Mouse (Mus musculus) neutrophil, adult 5-6 weeks (primary cell): ENCODE data around the gene Ccdc70. TPM values are rescaled to one million over a fixed set of nuclear protein-coding genes. Genes with fewer than 3 reads are reported as not detected.
"Not testable (repeated sequence)": the region's sequence is repeated elsewhere in the genome, so short reads cannot be mapped to it uniquely, and the experiment has no call there.

Source experiments
- ATAC-seq: fragments of 151-379, 151-347 bp; 2 replicates; pipeline ENCODE4 v1.8.0; 2017; ENCODE audit warnings: mild to moderate bottlenecking, moderate TSS enrichment; ENCODE audit not compliant: insufficient number of reproducible peaks, poor library complexity, low FRiP score, severe bottlenecking; ENCODE audit errors: extremely low read depth
- total RNA-seq: library from RNA; stranded (forward); fragments of 200-1000 nt; gene quantifications from 2 replicates; pipeline ENCODE4 v1.2.3, GENCODE M21; 2017

Ccdc70 gene
- not detected in 2 replicates for total RNA-seq

- ATAC-seq: no peak
Measured at GRCm38 (mm10) chr8:21969475-21969874, at the start of gene Ccdc70. Gene Ccdc70 (plus strand): TSS chr8:21969775.

DNA sequence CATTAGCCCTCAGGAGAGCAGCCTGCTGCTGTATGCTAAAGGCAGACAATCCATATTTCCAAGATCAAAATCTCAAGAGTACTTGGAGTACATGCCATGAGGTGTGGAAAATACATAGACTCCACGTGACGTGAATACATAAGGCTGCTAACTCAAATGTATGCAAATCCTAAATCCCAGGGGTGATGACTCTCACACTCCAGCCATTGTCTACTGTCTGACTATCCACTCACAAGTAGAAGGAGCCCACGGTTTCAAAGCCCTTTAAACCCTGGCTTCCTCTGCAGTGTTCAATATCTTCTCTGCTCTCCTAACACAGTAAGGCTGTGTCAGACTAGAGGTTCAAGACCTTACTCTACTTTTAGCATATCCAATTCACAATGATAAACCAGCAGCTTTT is 38.8 kb upstream of the Ccdc70 start:
- ATAC-seq: not testable (repeated sequence)

DNA sequence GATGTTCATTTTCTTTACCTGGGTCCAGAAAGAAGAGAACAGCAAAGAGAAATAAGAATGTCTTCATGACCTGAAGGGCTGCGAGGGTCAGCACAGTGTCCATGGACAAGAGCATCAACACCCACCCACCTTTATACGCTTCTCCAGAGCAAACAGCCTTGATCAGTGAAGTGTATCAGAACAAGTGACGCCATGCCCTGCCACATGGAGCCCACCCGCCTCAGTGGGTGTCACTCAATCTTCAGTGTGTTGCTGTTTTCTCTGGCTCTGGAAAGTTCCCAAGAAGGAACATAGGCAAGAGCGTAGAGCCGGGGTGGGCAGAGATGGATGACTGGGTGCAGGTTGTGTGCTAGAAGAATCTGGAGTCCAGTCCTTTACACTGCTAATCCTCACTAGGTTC is 37.0 kb upstream of the Ccdc70 start, which contains the start of gene Defb15:
TSS of gene Defb15 (minus strand) at position 101 of the 400 bp plus-strand sequence.
- ATAC-seq: no peak

DNA sequence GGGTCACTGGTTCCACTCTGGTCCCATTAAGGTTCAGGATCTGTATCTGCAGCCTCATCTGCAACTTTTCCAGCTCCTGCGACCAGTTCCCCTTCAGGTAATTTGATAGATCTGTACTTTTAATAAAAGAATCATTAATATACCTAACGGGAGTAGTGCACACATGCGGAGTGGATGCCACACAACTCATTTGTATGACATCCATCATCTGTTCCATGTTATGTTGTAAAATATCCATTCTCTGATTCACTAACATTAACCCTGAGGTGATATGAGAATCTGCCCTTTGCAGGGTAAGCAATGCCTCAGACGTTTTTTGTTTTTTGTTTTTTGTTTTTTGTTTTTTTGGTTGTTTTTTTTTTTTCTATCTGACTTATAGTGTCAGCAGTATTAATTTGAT is 31.5 kb upstream of the Ccdc70 start, which contains the start of gene Defb35:
TSS of gene Defb35 (plus strand) at position 301 of the 400 bp plus-strand sequence.
- ATAC-seq: not testable (repeated sequence)

GRCm38 (mm10) chr8:21946462-21946861 is 23.1 kb upstream of the Ccdc70 start, which contains the start of gene Defb13:
Gene Defb13 (plus strand): TSS chr8:21946762.
- ATAC-seq: no peak

DNA sequence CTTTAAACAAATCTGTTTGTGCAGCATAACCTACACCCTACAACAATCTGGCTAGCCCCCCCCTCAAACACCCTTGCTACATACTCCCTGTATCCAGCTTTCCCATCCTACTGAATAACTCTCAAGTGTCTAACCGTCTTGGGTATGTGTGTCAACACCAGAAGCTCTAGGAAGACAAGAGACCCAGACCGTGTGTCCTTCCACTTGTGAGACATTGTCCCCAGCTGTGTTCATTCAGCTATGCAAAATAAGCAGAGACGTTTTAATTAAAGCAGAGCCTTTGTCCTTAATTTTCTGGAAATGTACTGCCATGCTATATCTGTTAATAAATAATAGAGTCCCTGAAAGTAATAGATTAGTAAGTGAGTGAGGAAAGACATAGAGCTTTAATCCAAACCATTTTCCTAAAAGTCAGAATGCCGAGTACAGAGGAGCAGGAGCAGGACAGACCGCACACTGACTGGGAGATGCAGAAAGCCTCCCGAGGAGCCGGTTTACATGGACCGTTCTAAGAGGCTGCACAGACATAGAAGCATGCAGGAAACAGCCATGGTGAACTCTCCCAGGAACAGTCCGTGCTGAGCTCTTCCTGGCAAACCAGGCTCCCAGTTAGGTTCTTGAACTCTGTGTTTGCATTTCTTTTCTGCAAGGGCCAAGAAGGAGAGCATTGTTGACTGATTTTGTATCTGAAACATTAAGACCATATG is 22.1 kb upstream of the Ccdc70 start:
- no peak for ATAC-seq

- ATAC-seq: no peak
Measured at GRCm38 (mm10) chr8:21955321-21955720, 14.3 kb upstream of the Ccdc70 start.

GRCm38 (mm10) chr8:21956336-21956735 is 13.2 kb upstream of the Ccdc70 start:
- no peak for ATAC-seq

- no peak for ATAC-seq
Measured at GRCm38 (mm10) chr8:21958414-21958813, 11.2 kb upstream of the Ccdc70 start, which contains the start of gene Fam90a1a. Gene Fam90a1a (plus strand): TSS chr8:21958714.

GRCm38 (mm10) chr8:21966646-21967045 is 2.9 kb upstream of the Ccdc70 start:
- ATAC-seq: no peak

DNA sequence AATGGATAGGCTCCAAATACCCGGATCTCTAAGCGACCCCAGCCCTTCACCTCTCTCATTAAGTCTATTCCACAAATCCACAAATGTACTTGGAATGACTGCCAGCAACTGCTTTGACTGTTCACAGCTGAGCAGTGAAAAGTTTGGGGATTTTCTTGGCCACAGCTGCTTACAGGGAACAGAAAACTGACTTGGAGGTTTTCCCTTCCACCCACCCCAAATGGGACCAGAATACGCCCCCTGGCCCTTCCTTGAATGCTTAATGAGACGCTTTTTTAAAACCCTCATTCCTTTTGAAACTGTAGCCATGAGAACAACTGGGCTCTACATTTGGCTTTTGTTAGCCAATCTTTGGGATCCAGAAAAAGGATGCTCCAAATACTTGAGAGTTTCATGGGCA is 8.6 kb downstream of the Ccdc70 start:
- no peak for ATAC-seq

DNA sequence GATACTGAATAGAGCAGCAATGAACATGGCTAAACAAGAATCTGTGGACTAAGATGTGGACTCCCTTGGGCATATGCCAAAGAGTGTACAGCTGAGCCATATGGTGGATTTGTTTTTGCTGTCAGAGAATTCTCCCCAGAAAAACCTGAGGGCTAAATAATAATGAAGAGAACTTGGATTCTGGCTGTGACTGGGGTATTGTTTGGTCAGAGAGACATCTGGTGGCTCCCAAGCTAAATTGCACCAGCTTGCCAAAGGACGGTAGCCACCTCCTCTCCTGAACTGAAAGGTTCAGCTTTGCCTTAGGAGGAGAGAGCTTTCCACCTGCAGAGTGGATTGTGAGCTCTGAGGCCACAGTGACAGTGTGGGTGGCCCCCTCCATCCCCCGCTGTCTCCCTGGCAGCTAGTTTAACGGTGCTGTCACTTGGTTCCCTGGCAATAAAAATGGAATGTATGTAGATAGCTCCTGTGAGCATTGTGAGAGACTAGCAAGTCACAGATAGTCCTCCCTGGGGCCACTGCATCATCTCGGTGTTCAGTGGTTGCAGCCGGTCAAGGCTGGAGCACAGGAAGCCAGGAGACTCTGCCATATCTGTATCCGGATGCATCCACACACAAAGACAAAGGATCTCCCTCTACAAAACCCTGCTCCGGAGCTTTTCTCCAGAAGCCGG is 12.2 kb downstream of the Ccdc70 start:
- ATAC-seq: no peak

- 0 out of 2 replicates have a peak, but pooled peaks have one; percentile 26 for ATAC-seq
Measured at GRCm38 (mm10) chr8:21992184-21992583, 22.6 kb downstream of the Ccdc70 start.

GRCm38 (mm10) chr8:21995181-21995580 is 25.6 kb downstream of the Ccdc70 start:
- no peak for ATAC-seq

- ATAC-seq: no peak
Measured at GRCm38 (mm10) chr8:22004750-22005522, 35.4 kb downstream of the Ccdc70 start.

DNA sequence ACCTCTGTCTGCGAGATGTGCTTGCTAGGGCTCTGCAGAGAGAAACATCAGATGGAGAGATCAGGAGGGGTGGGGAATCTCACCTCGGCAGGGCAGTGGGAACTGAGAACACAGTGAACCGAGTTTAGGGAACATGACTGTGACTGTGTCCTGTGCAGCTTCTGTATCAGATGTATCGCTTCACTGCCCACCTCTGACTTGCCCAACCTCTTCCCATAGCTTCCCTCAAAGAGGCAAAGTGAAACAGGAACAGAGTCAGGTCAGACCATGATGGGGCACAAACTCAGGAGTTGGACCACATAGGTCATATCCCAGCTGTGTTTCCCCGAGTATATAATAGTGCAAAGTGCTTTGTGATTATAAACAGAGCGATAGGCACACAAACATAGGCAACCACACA is 36.8 kb downstream of the Ccdc70 start:
- ATAC-seq: no peak

DNA sequence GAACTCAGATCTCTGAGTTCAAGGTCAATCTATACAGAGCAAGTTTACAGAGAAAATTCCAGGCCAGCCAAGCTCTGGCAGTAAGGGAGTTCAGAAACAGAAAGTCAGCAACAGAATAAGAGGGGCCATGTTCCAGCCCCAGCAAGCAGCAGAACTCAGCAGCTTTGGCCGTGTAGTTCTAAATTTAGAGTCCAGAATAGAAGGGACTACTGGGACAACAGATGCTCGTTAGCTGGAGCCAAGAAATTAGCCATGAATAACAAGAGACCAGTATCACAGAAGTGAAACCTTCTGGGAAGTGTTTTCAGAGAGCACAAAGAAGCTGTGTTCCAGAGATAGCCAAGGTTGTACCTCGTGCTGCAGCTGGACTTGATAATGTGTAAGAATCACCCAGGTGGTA is 39.8 kb downstream of the Ccdc70 start:
- no peak for ATAC-seq

DNA sequence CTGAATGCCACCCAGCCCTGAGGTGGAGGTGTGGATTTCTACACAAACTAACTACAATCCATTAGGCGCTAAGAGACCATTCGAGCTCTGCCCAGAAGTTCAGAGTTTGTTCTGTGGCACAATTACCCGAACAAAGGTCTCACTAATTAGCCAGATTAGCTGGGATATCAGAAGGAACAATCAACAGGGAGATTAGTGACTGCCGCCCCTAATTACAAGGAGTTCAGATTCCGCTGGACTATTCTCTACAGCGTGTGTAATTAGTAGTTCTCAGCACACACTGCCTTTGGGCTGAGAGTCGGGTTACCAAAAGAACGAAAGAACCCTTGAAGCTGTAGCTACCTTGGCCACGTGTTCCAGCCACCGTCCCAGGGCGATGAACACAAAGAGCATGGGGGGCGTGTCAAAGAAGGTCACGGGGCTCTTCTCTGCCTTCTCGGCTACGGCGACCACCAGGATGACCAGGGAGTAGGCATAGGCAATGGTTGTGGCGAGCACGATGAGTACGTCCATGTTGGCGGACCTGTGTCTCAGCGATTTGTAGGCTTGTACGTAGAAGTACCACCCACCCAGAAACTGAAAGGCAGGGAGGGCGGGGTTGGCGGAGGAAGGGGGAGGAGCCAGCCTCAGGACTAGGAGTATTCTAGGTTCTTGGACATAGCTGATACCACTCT is 43.6 kb downstream of the Ccdc70 start:
- ATAC-seq: peak; percentile 16; the same call in 1 of the 2 replicates

DNA sequence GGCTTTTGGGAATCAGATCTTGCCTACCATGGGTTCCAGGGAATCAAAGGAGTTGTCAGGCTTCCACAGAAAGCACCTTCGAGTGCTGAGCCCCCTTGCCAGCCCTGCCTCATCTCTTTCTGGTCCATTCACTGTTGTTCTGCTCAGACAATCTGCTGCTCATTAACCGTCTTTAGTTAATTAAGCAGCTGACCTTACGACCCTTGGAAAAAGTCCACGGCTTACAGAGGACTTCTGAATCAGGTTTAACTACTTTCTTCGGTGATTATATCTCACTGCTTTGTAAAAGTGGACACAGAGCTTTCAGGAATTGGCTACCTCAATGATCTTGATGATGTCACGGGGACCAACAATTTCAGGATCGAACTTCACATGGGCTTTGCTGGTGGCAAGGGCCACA is 48.2 kb downstream of the Ccdc70 start:
- no peak for ATAC-seq
